Mouse (Mus musculus): Measurements from ENCODE around the gene Bloc1s2.

DNA sequence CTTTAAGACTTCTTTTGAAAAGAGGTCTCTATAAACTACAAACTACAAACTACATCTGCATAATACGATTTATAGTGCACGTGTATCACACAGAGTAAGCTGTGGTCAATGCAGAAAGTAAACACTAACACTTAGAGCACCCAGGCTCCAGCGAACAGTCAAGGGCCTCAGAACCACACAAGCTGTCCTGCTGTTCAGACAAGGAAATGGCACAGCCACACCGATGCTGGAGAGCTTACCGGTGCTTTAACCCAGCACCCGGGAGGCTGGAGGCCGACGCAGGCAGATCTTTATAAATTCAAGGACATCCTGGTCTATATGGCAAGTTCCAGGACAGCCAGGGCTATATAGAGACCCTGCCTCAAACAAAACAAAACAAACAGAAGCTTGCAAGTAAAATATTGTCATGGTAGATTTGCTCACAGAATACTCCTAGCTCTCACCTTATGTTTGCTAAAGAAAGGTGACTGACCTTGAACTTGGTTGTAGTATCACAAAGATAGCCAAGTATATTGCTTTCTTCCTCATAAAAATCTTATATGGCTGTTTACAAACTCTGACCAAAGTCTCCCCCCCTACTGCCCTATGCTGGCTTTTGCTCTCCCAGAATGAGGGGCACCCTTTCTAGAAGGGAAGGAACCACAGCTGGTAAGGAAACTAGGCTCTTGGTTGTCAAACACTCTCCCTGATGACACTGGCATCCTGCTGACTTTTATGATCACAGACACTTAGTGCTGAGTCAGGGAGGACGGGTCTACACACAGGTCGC, 18.3 kb downstream of the Bloc1s2 start:
- TF ChIP-seq CTCF (IDR thresholded peaks at IDR 0.05; ENCODE audit: borderline replicate concordance, control insufficient read depth, extremely low read depth, insufficient read depth, low read length, poor library complexity) (no peak), POLR2A (IDR thresholded peaks at IDR 0.05; ENCODE audit: control insufficient read depth, extremely low read depth, insufficient read depth, low read length, poor library complexity) (no peak)
